Mouse (Mus musculus): Measurements from ENCODE around the gene Ggt6.
"Not testable (repeated sequence)": the region's sequence is repeated elsewhere in the genome, so short reads cannot be mapped to it uniquely, and the experiment has no call there.

Gene Ggt6

GRCm38 (mm10) chr11:72438411-72438810 is 3.1 kb downstream of the Ggt6 start:
- no peak for DNase-seq (ENCODE audit: low spot score in 2 of 2)

DNA sequence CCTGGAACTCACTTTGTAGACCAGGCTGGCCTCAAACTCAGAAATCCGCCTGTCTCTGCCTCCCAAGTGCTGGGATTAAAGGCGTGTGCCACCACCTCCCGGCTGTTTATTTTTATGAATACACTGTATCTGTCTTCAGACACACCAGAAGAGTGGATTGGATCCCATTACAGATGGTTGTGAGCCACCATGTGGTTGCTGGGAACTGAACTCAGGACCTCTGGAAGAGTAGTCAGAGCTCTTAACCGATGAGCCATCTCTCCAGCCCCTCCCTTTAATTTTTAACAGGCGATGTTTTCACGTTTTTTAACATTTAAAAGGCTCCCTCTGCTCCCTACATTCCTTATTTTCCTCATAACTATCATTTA is 5.3 kb downstream of the Ggt6 start:
- DNase-seq (ENCODE audit: low spot score in 2 of 2): not testable (repeated sequence)

- peak; percentile 98 for DNase-seq (ENCODE audit: low spot score in 2 of 2)
Measured at GRCm38 (mm10) chr11:72440965-72441664, 5.8 kb downstream of the Ggt6 start, which contains the start of gene Mybbp1a. TSS of gene Mybbp1a (plus strand) at chr11:72441355.

- peak; percentile 54 to 79 for DNase-seq (ENCODE audit: low spot score in 2 of 2)
Measured at GRCm38 (mm10) chr11:72446311-72447105, 11.2 kb downstream of the Ggt6 start.

DNA sequence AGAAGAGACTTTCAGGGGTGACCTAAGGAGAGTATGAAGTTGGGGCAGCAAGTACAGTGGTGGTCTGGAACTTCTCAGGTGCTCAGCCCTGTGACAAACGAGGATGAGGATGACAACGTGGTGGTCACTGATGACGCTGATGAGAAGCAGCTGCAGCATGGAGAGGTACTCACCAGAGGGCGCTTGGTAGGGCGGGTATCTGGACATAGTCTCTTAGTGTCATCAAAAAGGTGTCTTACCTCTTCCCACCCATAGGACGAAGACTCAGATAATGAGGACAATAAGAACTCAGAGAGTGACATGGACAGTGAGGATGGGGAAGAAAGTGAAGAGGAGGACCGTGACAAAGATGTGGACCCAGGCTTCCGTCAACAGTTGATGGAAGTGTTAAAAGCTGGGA is 12.1 kb downstream of the Ggt6 start:
- DNase-seq (ENCODE audit: low spot score in 2 of 2): no peak

DNA sequence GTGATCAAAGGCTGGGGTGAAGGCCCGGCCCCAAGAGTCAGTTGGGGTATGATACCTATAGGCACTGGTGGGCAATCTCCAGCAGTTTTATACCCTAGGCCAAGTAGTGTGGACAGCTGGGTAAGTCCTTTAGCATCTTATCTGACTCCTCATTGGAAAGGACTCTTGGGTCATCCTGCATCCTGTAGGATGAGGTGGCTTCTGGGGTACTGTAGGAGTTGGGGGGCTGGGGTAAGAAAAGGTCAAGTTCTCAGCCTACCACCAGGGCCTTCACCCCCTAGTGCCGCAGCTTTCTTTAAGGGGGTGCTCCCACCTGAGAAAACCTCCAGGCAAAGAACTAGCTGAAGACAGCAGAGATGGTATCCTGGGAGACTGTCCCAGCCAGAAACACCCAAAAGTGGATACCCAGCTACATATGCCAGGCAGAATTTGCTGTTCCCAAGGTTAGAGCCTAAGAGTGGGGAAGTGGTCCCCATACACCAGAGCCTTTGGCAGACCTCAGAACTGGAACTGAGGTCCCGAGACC is 16.9 kb downstream of the Ggt6 start:
- DNase-seq (ENCODE audit: low spot score in 2 of 2): no peak

GRCm38 (mm10) chr11:72453105-72453953 is 18.0 kb downstream of the Ggt6 start:
- no peak for DNase-seq (ENCODE audit: low spot score in 2 of 2)

GRCm38 (mm10) chr11:72455694-72456093 is 20.4 kb downstream of the Ggt6 start:
- no peak for DNase-seq (ENCODE audit: low spot score in 2 of 2)

GRCm38 (mm10) chr11:72457995-72458496 is 22.7 kb downstream of the Ggt6 start:
- DNase-seq (ENCODE audit: low spot score in 2 of 2): no peak

DNA sequence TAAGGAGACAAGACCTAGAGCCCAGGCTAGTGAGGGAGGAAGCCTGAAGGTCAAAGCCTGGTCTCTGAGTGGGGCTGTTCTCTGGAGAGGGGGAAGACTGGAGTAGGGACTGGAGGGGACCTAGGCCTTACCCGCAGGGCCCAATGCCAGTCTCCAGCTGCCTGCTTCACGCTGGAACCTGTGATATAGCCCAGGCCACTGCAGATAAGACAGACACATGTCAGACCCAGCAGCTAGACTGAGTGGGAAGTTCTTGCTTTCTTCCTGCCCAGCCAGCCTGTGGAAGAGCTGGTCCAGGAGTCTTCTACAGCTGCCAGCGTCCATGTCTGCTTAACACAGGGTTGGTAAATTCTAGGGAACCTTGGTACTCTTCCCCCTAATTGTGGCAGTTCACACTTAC is 23.2 kb downstream of the Ggt6 start:
- no peak for DNase-seq (ENCODE audit: low spot score in 2 of 2)

- peak in 1 of 2 experiments; percentile 26 for DNase-seq (ENCODE audit: low spot score in 2 of 2)
Measured at GRCm38 (mm10) chr11:72461500-72461981, 26.2 kb downstream of the Ggt6 start.

DNA sequence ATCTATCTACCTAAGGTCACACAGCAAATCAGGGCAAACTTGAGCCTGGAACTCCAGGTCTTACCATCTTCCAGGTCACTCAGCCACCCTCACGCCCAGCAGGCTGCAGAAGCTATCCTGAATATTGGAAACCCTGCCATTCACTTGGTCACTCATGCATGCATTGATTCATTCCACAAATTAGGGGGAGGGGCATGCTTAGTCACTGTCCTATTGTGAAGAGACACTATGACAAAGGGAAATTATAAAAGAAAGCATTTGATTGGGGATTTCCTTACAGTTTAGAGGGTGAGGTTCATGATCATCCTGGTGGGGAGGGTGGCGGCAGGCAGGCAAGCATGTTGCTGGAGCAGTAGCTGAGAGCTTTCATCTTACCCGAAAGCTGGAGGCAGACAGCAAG is 29.5 kb downstream of the Ggt6 start:
- DNase-seq (ENCODE audit: low spot score in 2 of 2): no peak

- DNase-seq (ENCODE audit: low spot score in 2 of 2): peak in 1 of 2 experiments; percentile 49
Measured at GRCm38 (mm10) chr11:72465978-72466693, 30.8 kb downstream of the Ggt6 start.

- DNase-seq (ENCODE audit: low spot score in 2 of 2): peak in 1 of 2 experiments; percentile 36
Measured at GRCm38 (mm10) chr11:72466694-72467507, 31.6 kb downstream of the Ggt6 start.

DNA sequence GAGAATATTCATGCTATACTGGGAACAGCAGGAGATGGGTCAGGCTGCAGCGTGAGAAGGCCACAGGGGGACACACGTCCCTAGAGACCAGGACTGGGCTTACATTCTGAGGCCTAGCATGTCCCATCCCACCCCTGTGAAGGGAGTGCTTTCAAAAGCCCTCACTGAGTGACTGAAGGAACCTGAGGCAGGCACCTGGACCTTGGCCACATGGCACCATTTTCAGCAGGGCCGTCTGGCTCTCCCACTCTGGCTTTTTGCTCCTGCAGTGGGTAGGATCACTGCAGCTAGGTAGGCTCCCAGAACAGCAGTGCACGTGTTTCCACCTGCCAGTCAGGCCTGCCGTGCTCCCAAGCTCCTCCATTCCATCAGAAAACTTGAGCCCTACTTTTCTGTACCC is 33.2 kb downstream of the Ggt6 start:
- no peak for DNase-seq (ENCODE audit: low spot score in 2 of 2)

GRCm38 (mm10) chr11:72469217-72469616 is 33.9 kb downstream of the Ggt6 start:
- DNase-seq (ENCODE audit: low spot score in 2 of 2): no peak

- no peak for DNase-seq (ENCODE audit: low spot score in 2 of 2)
Measured at GRCm38 (mm10) chr11:72470004-72470403, 34.7 kb downstream of the Ggt6 start.

DNA sequence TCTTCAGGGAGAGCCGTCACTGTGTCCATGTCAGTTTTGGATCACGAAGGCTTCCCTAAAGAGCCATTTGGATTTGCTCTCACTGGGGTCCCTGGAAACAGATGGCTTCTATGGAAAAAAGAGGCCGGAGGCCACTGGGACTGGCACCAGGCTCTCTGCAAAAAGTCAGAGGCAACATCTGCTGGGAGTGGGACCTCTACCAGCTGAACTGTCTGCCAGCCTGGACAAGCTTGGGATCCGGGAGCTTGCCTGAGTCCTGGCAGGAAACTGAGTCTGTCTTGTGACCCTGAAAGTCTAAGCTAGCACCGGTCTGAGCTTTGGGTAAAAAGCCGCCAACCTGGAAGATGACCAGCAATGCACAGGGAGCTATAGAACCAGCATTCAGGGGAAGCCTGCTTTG is 36.1 kb downstream of the Ggt6 start:
- no peak for DNase-seq (ENCODE audit: low spot score in 2 of 2)

DNA sequence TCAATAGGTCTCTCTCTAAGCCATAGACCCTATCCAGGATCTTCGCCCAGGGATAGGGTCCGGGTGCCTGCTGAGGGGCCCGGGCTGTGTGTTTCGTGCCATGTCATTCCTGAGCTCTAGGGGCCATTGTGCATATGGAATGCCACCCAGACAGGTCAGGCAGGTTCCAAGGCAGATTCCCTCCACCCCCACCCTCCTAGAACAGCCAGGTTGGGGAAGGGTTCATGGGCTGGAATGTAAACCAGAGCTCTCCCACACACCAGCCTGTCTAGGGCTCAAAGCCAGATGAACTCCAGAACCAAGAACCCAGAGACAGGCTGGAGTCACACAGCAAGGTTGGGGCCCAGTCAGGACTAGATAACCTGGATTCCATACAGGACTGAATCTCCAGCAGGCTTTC is 38.2 kb downstream of the Ggt6 start:
- DNase-seq (ENCODE audit: low spot score in 2 of 2): no peak

DNA sequence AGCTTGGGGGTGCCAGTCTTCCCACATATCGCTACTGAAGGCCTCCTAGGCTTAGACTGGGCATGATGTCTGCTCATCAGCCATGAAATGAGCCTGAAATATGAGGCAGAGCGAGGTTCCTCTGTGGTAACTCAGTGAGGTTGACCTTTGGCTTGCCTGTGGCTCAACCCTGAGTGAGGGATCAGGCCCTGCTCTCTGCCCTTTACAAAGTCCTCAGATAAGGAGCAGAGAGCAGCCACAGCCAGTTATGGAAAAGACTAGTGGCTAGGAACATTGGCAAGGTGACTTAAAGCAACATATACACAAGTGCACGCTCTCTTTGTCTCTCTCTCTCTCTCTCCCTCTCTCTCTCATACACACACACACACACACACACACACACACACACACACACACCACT is 39.6 kb downstream of the Ggt6 start:
- DNase-seq (ENCODE audit: low spot score in 2 of 2): no peak

All from natural killer cell, adult 2 months (primary cell).